Mouse (Mus musculus) limb, embryonic 15.5 days (tissue): ENCODE data around the gene Vmn1r4. TPM values are rescaled to one million over a fixed set of nuclear protein-coding genes. Genes with fewer than 3 reads are reported as not detected.

Experiments used
- ATAC-seq: fragments of 200-750 bp; cut with Nextera tagmentation; 2 replicates; pipeline ENCODE4 v1.8.0; 2017; ENCODE audit warnings: low read depth, moderate TSS enrichment; ENCODE audit not compliant: insufficient number of reproducible peaks, low FRiP score, low TSS enrichment
- H3K27ac ChIP-seq: fragments of 300-500 bp; sonication (generic); 2 replicates; pipeline ENCODE4 v1.5.1; 2015; ENCODE audit warnings: moderate library complexity, mild to moderate bottlenecking, inconsistent platforms
- H3K27me3 ChIP-seq: fragments of 300-500 bp; sonication (generic); 2 replicates; pipeline ENCODE4 v1.6.1; 2015; ENCODE audit warnings: inconsistent platforms
- H3K36me3 ChIP-seq: fragments of 300-500 bp; sonication (generic); 2 replicates; pipeline ENCODE4 v1.6.1; 2015; ENCODE audit warnings: inconsistent platforms
- H3K4me1 ChIP-seq: fragments of 300-500 bp; sonication (generic); 2 replicates; pipeline ENCODE4 v1.6.1; 2015; ENCODE audit warnings: inconsistent platforms
- H3K4me2 ChIP-seq: fragments of 300-500 bp; sonication (generic); 2 replicates; pipeline ENCODE4 v1.6.1; 2015; ENCODE audit warnings: mild to moderate bottlenecking, inconsistent platforms
- H3K4me3 ChIP-seq: fragments of 300-500 bp; sonication (generic); 2 replicates; pipeline ENCODE4 v1.5.1; 2015; ENCODE audit warnings: mild to moderate bottlenecking, inconsistent platforms
- H3K9ac ChIP-seq: fragments of 300-500 bp; sonication (generic); 2 replicates; pipeline ENCODE4 v1.6.1; 2015; ENCODE audit warnings: inconsistent platforms
- H3K9me3 ChIP-seq: fragments of 300-500 bp; sonication (generic); 2 replicates; pipeline ENCODE4 v1.6.1; 2016; ENCODE audit warnings: inconsistent platforms
- WGBS: fragments of 180-500 bp; shearing (Covaris S2); methylation state at CpG from one replicate; pipeline ENCODE4 v1.1.7; 2015; 5-methylcytosine and 5-hydroxymethylcytosine counted together
- polyA plus RNA-seq: library from polyadenylated mRNA; unstranded; fragments of >200 nt; fragmentation: Nextera tagmentation; extraction: Ambion mirVana; gene quantifications from 2 replicates; pipeline ENCODE4 v1.2.1, GENCODE M21; 2015

Vmn1r4 gene
- polyA plus RNA-seq, 1 experiment from 2014 or later, result 0.28 TPM

GRCm38 (mm10) chr6:56919330-56920044 is 4.3 kb upstream of the Vmn1r4 start:
- 85% methylated on average over 7 of the region's 7 CpGs for WGBS
- Histone ChIP-seq H3K27ac (no peak overlapping the region), H3K4me2 (no peak overlapping the region), H3K36me3 (no peaks in the 10 kb centered on the region), H3K4me1 (0 out of 2 replicates have a peak, but pooled peaks cover 2% of the 10 kb centered on the region), H3K4me3 (no peak overlapping the region), H3K9ac (no peak overlapping the region), H3K9me3 (no peaks in the 10 kb centered on the region), H3K27me3 (no peaks in the 10 kb centered on the region)
- no peak for ATAC-seq

GRCm38 (mm10) chr6:56920222-56921092 is 3.4 kb upstream of the Vmn1r4 start:
- Histone ChIP-seq H3K27me3 (no peaks in the 10 kb centered on the region), H3K4me3 (no peak overlapping the region), H3K9ac (no peak overlapping the region), H3K27ac (no peak overlapping the region), H3K4me1 (0 out of 2 replicates have a peak, but pooled peaks cover 4% of the 10 kb centered on the region), H3K9me3 (no peaks in the 10 kb centered on the region), H3K36me3 (no peaks in the 10 kb centered on the region), H3K4me2 (no peak overlapping the region)
- ATAC-seq, result no peak
- WGBS, result 74% methylated on average over 12 of the region's 12 CpGs

- Histone ChIP-seq H3K27me3 (no peaks in the 10 kb centered on the region), H3K27ac (peak overlapping the region; percentile 95), H3K9ac (peak overlapping the region; percentile 71), H3K9me3 (no peaks in the 10 kb centered on the region), H3K4me1 (0 out of 2 replicates have a peak, but pooled peaks cover 4% of the 10 kb centered on the region), H3K4me3 (peak overlapping the region; percentile 72), H3K36me3 (no peaks in the 10 kb centered on the region), H3K4me2 (peak overlapping the region; percentile 60)
- WGBS, result under 1% methylated on average over 25 of the region's 25 CpGs
- ATAC-seq, result no peak
These were observed 487 bp upstream of the Vmn1r4 start for GRCm38 (mm10) chr6:56923331-56923725.

- WGBS, result 51% methylated on average over 4 of the region's 4 CpGs
- Histone ChIP-seq H3K4me1 (no peaks in the 10 kb centered on the region), H3K27ac (no peak overlapping the region), H3K9ac (no peak overlapping the region), H3K27me3 (no peaks in the 10 kb centered on the region), H3K36me3 (no peaks in the 10 kb centered on the region), H3K4me3 (no peak overlapping the region), H3K4me2 (no peak overlapping the region), H3K9me3 (no peaks in the 10 kb centered on the region)
- ATAC-seq, result no peak
These were observed 8.0 kb downstream of the Vmn1r4 start for GRCm38 (mm10) chr6:56931648-56932415.

- no peak overlapping the region for H3K9ac ChIP-seq
- H3K27me3 ChIP-seq, result no peaks in the 10 kb centered on the region
- no peak overlapping the region for H3K4me3 ChIP-seq
- no peak overlapping the region for H3K27ac ChIP-seq
- no peaks in the 10 kb centered on the region for H3K36me3 ChIP-seq
- no peak for ATAC-seq
- WGBS, result 64% methylated on average over 2 of the region's 2 CpGs
- no peaks in the 10 kb centered on the region for H3K4me1 ChIP-seq
- H3K9me3 ChIP-seq, result no peaks in the 10 kb centered on the region
- no peak overlapping the region for H3K4me2 ChIP-seq
These were observed 8.6 kb downstream of the Vmn1r4 start for GRCm38 (mm10) chr6:56932464-56932863.

GRCm38 (mm10) chr6:56934366-56934765 is 10.6 kb downstream of the Vmn1r4 start:
- no peaks in the 10 kb centered on the region for H3K36me3 ChIP-seq
- WGBS, result 81% methylated on average over 4 of the region's 4 CpGs
- no peak overlapping the region for H3K27ac ChIP-seq
- H3K4me3 ChIP-seq, result no peak overlapping the region
- no peak overlapping the region for H3K4me2 ChIP-seq
- no peaks in the 10 kb centered on the region for H3K4me1 ChIP-seq
- no peaks in the 10 kb centered on the region for H3K9me3 ChIP-seq
- H3K27me3 ChIP-seq, result no peaks in the 10 kb centered on the region
- no peak overlapping the region for H3K9ac ChIP-seq
- ATAC-seq, result no peak

GRCm38 (mm10) chr6:56956436-56956835 is 32.6 kb downstream of the Vmn1r4 start:
- no peaks in the 10 kb centered on the region for H3K27me3 ChIP-seq
- no peak for ATAC-seq
- 83% methylated on average over 5 of the region's 5 CpGs for WGBS
- no peak overlapping the region for H3K27ac ChIP-seq
- no peaks in the 10 kb centered on the region for H3K36me3 ChIP-seq
- no peak overlapping the region for H3K9ac ChIP-seq
- H3K4me3 ChIP-seq, result no peak overlapping the region
- no peak overlapping the region for H3K4me2 ChIP-seq
- no peaks in the 10 kb centered on the region for H3K9me3 ChIP-seq
- no peaks in the 10 kb centered on the region for H3K4me1 ChIP-seq

GRCm38 (mm10) chr6:56969973-56970372 is 46.2 kb downstream of the Vmn1r4 start, which contains the start of gene Vmn1r5:
TSS of gene Vmn1r5 (plus strand) at chr6:56970273.
- no peaks in the 10 kb centered on the region for H3K4me1 ChIP-seq
- no peak within 1 kb of the TSS for H3K9ac ChIP-seq
- no peak within 1 kb of the TSS for H3K4me3 ChIP-seq
- no peaks in the 10 kb centered on the region for H3K27me3 ChIP-seq
- no peaks in the 10 kb centered on the region for H3K36me3 ChIP-seq
- H3K4me2 ChIP-seq, result no peak within 1 kb of the TSS
- no peaks in the 10 kb centered on the region for H3K9me3 ChIP-seq
- ATAC-seq, result no peak
- no peak within 1 kb of the TSS for H3K27ac ChIP-seq

- 76% methylated on average over 2 of the region's 2 CpGs for WGBS
- no peaks in the 10 kb centered on the region for H3K27me3 ChIP-seq
- H3K9ac ChIP-seq, result no peak within 1 kb of the TSS
- H3K4me3 ChIP-seq, result no peak within 1 kb of the TSS
- no peaks in the 10 kb centered on the region for H3K36me3 ChIP-seq
- H3K9me3 ChIP-seq, result no peaks in the 10 kb centered on the region
- no peak within 1 kb of the TSS for H3K4me2 ChIP-seq
- H3K4me1 ChIP-seq, result no peaks in the 10 kb centered on the region
- H3K27ac ChIP-seq, result no peak within 1 kb of the TSS
- no peak for ATAC-seq
These were observed 73.1 kb downstream of the Vmn1r4 start, which contains the start of gene Vmn1r6 for GRCm38 (mm10) chr6:56996943-56997342. TSS of gene Vmn1r6 (plus strand) at chr6:56997243.
